Mouse (Mus musculus) hindbrain, embryonic 15.5 days (tissue): ENCODE results near the gene Pcca. TPM values are rescaled to one million over a fixed set of nuclear protein-coding genes. Genes with fewer than 3 reads are reported as not detected.

Experiments used
- ATAC-seq: fragments of 200-750 bp; cut with Nextera tagmentation; 2 replicates; pipeline ENCODE4 v1.8.0; 2017; ENCODE audit warnings: low read depth, moderate number of reproducible peaks, moderate TSS enrichment; ENCODE audit not compliant: low FRiP score
- H3K27ac ChIP-seq: fragments of 300-500 bp; sonication (generic); replicated peaks from 2 replicates; pipeline ENCODE4 v1.5.1; 2015; ENCODE audit warnings: mild to moderate bottlenecking, inconsistent platforms
- H3K27me3 ChIP-seq: fragments of 300-500 bp; sonication (generic); 2 replicates; pipeline ENCODE4 v1.6.1; 2015; ENCODE audit warnings: control low read depth, inconsistent platforms
- H3K36me3 ChIP-seq: fragments of 300-500 bp; sonication (generic); 2 replicates; pipeline ENCODE4 v1.6.1; 2015; ENCODE audit warnings: control low read depth, inconsistent platforms
- H3K4me1 ChIP-seq: fragments of 300-500 bp; sonication (generic); replicated peaks from 2 replicates; pipeline ENCODE4 v1.6.1; 2015; ENCODE audit warnings: control low read depth, inconsistent platforms
- H3K4me2 ChIP-seq: fragments of 300-500 bp; sonication (generic); 2 replicates; pipeline ENCODE4 v1.6.1; 2015; ENCODE audit warnings: moderate library complexity, mild to moderate bottlenecking, inconsistent platforms
- H3K4me3 ChIP-seq: fragments of 300-500 bp; sonication (generic); 2 replicates; pipeline ENCODE4 v1.5.1; 2015; ENCODE audit warnings: mild to moderate bottlenecking, inconsistent platforms
- H3K9ac ChIP-seq: fragments of 300-500 bp; sonication (generic); 2 replicates; pipeline ENCODE4 v1.6.1; 2015; ENCODE audit warnings: inconsistent platforms
- H3K9me3 ChIP-seq: fragments of 300-500 bp; sonication (generic); 2 replicates; pipeline ENCODE4 v1.6.1; 2016; ENCODE audit warnings: control low read depth, inconsistent platforms
- WGBS: fragments of 180-500 bp; shearing (Covaris S2); methylation state at CpG from one replicate; pipeline ENCODE4 v1.1.7; 2015; 5-methylcytosine and 5-hydroxymethylcytosine counted together
- polyA plus RNA-seq: library from polyadenylated mRNA; unstranded; fragments of >200 nt; fragmentation: Nextera tagmentation; extraction: Ambion mirVana; gene quantifications from 2 replicates; pipeline ENCODE4 v1.2.1, GENCODE M21; 2015

The Pcca gene
- polyA plus RNA-seq, 1 experiment from 2014 or later: 29.0 TPM

GRCm38 (mm10) chr14:122830433-122830832, 296.3 kb downstream of the Pcca start:
- Histone ChIP-seq H3K9me3 (peaks cover 3% of the 10 kb centered on the region; the same call in 1 of the 2 replicates), H3K4me2 (no peak overlapping the region), H3K4me1 (no peaks in the 10 kb centered on the region), H3K27ac (no peak overlapping the region), H3K36me3 (no peaks in the 10 kb centered on the region), H3K9ac (no peak overlapping the region), H3K27me3 (no peaks in the 10 kb centered on the region), H3K4me3 (no peak overlapping the region)
- ATAC-seq: no peak
- 100% methylated on average over 1 of the region's 1 CpGs for WGBS

GRCm38 (mm10) chr14:122833666-122834065, 299.5 kb downstream of the Pcca start:
- Histone ChIP-seq H3K27me3 (no peaks in the 10 kb centered on the region), H3K9me3 (peaks cover 3% of the 10 kb centered on the region; the same call in 1 of the 2 replicates), H3K4me2 (no peak overlapping the region), H3K4me3 (no peak overlapping the region), H3K4me1 (no peaks in the 10 kb centered on the region), H3K27ac (no peak overlapping the region), H3K9ac (no peak overlapping the region), H3K36me3 (no peaks in the 10 kb centered on the region)
- 89% methylated on average over 3 of the region's 3 CpGs for WGBS
- no peak for ATAC-seq

DNA sequence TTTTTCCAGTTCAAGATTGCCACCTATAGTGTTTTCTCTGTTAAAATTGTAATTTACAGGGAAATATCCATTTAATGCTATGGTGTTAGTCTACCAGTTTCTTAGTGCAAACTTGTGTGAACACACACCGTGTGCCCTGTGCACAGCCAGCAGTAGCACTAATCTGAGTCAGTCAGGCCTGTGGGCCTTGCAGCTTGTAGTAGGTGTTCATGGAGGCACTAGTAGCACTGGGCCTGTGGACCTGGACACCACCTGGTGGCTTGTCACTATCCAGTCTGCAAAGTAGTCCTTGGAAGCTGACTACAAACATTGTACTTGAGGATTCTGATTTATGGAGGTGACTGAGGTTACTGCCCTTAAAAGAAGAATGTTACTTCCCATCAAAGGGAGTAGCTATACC, 300.6 kb downstream of the Pcca start:
- Histone ChIP-seq H3K36me3 (no peaks in the 10 kb centered on the region), H3K27me3 (no peaks in the 10 kb centered on the region), H3K9ac (no peak overlapping the region), H3K9me3 (peaks cover 3% of the 10 kb centered on the region; the same call in 1 of the 2 replicates), H3K27ac (no peak overlapping the region), H3K4me3 (no peak overlapping the region), H3K4me1 (no peaks in the 10 kb centered on the region), H3K4me2 (no peak overlapping the region)
- ATAC-seq: no peak
- WGBS: 100% methylated on average over 1 of the region's 1 CpGs

- peaks cover 3% of the 10 kb centered on the region; the same call in 1 of the 2 replicates for H3K9me3 ChIP-seq
- H3K36me3 ChIP-seq: no peaks in the 10 kb centered on the region
- no peak overlapping the region for H3K9ac ChIP-seq
- WGBS: 60% methylated on average over 7 of the region's 7 CpGs
- H3K27ac ChIP-seq: no peak overlapping the region
- no peaks in the 10 kb centered on the region for H3K27me3 ChIP-seq
- no peak overlapping the region for H3K4me2 ChIP-seq
- no peak for ATAC-seq
- no peak overlapping the region for H3K4me3 ChIP-seq
- no peaks in the 10 kb centered on the region for H3K4me1 ChIP-seq
Measured at GRCm38 (mm10) chr14:122835487-122836190, 301.5 kb downstream of the Pcca start.

- no peak overlapping the region for H3K27ac ChIP-seq
- H3K9me3 ChIP-seq: peaks cover 3% of the 10 kb centered on the region; the same call in 1 of the 2 replicates
- no peaks in the 10 kb centered on the region for H3K4me1 ChIP-seq
- H3K36me3 ChIP-seq: no peaks in the 10 kb centered on the region
- no peak for ATAC-seq
- H3K9ac ChIP-seq: no peak overlapping the region
- H3K27me3 ChIP-seq: no peaks in the 10 kb centered on the region
- no peak overlapping the region for H3K4me2 ChIP-seq
- 23% methylated on average over 4 of the region's 4 CpGs for WGBS
- H3K4me3 ChIP-seq: no peak overlapping the region
Measured at GRCm38 (mm10) chr14:122836221-122836620, 302.1 kb downstream of the Pcca start.

GRCm38 (mm10) chr14:122837018-122837417, 302.9 kb downstream of the Pcca start:
- ATAC-seq: peak; percentile 54; the same call in 1 of the 2 replicates
- Histone ChIP-seq H3K9me3 (no peaks in the 10 kb centered on the region), H3K4me2 (no peak overlapping the region), H3K4me3 (no peak overlapping the region), H3K36me3 (no peaks in the 10 kb centered on the region), H3K4me1 (no peaks in the 10 kb centered on the region), H3K27ac (no peak overlapping the region), H3K9ac (no peak overlapping the region), H3K27me3 (no peaks in the 10 kb centered on the region)
- 64% methylated on average over 2 of the region's 2 CpGs for WGBS

GRCm38 (mm10) chr14:122852506-122853057, 318.5 kb downstream of the Pcca start:
- 81% methylated on average over 5 of the region's 5 CpGs for WGBS
- Histone ChIP-seq H3K4me1 (no peaks in the 10 kb centered on the region), H3K27me3 (no peaks in the 10 kb centered on the region), H3K27ac (no peak overlapping the region), H3K9ac (no peak overlapping the region), H3K9me3 (no peaks in the 10 kb centered on the region), H3K36me3 (no peaks in the 10 kb centered on the region), H3K4me2 (no peak overlapping the region), H3K4me3 (no peak overlapping the region)
- no peak for ATAC-seq

- Histone ChIP-seq H3K9me3 (no peaks in the 10 kb centered on the region), H3K36me3 (no peaks in the 10 kb centered on the region), H3K27ac (no peak overlapping the region), H3K27me3 (no peaks in the 10 kb centered on the region), H3K9ac (no peak overlapping the region), H3K4me1 (no peaks in the 10 kb centered on the region), H3K4me3 (no peak overlapping the region), H3K4me2 (no peak overlapping the region)
- WGBS: 97% methylated on average over 1 of the region's 1 CpGs
- ATAC-seq: no peak
Measured at GRCm38 (mm10) chr14:122859792-122860191, 325.7 kb downstream of the Pcca start.

- Histone ChIP-seq H3K27ac (no peak overlapping the region), H3K4me2 (no peak overlapping the region), H3K4me1 (no peaks in the 10 kb centered on the region), H3K27me3 (no peaks in the 10 kb centered on the region), H3K4me3 (no peak overlapping the region), H3K9me3 (no peaks in the 10 kb centered on the region), H3K36me3 (no peaks in the 10 kb centered on the region), H3K9ac (no peak overlapping the region)
- ATAC-seq: no peak
- 50% methylated on average over 4 of the region's 4 CpGs for WGBS
Measured at GRCm38 (mm10) chr14:122862623-122863022, 328.5 kb downstream of the Pcca start.

- H3K4me3 ChIP-seq: no peak overlapping the region
- H3K9ac ChIP-seq: no peak overlapping the region
- ATAC-seq: no peak
- H3K4me1 ChIP-seq: no peaks in the 10 kb centered on the region
- H3K9me3 ChIP-seq: no peaks in the 10 kb centered on the region
- H3K36me3 ChIP-seq: no peaks in the 10 kb centered on the region
- WGBS: 87% methylated on average over 4 of the region's 4 CpGs
- H3K27ac ChIP-seq: no peak overlapping the region
- no peaks in the 10 kb centered on the region for H3K27me3 ChIP-seq
- H3K4me2 ChIP-seq: no peak overlapping the region
Measured at GRCm38 (mm10) chr14:122865462-122866129, 331.5 kb downstream of the Pcca start.

GRCm38 (mm10) chr14:122867531-122868285, 333.6 kb downstream of the Pcca start:
- H3K9me3 ChIP-seq: no peaks in the 10 kb centered on the region
- H3K9ac ChIP-seq: no peak overlapping the region
- WGBS: 69% methylated on average over 4 of the region's 4 CpGs
- no peak overlapping the region for H3K4me2 ChIP-seq
- H3K4me1 ChIP-seq: peaks cover 10% of the 10 kb centered on the region; the same call in 1 of the 2 replicates
- no peak overlapping the region for H3K4me3 ChIP-seq
- no peak for ATAC-seq
- no peak overlapping the region for H3K27ac ChIP-seq
- H3K36me3 ChIP-seq: no peaks in the 10 kb centered on the region
- no peaks in the 10 kb centered on the region for H3K27me3 ChIP-seq

DNA sequence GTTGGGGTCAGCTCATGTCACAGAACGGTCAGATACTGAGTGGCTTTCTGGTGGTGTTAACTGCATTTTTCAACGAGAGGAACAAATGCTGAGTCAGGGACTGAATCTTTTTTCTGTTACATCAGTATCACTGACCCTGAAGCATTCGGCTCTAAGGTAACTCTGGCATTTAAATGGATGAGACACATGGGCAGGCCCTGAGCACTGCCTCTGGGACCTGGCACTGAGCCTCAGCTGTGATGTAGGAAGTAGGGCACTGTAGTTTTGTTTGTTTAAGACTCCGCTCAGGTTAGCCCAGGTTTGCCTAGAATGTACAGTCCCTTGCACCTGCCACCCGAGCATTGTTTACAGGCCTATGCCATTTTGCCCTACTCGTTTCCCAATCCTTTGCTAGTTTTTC, 335.7 kb downstream of the Pcca start:
- H3K27ac ChIP-seq: no peak overlapping the region
- peaks cover 12% of the 10 kb centered on the region; the same call in 1 of the 2 replicates for H3K4me1 ChIP-seq
- no peaks in the 10 kb centered on the region for H3K9me3 ChIP-seq
- no peak overlapping the region for H3K4me2 ChIP-seq
- no peak overlapping the region for H3K9ac ChIP-seq
- H3K27me3 ChIP-seq: no peaks in the 10 kb centered on the region
- H3K4me3 ChIP-seq: no peak overlapping the region
- WGBS: 70% methylated on average over 6 of the region's 6 CpGs
- ATAC-seq: no peak
- no peaks in the 10 kb centered on the region for H3K36me3 ChIP-seq
